Mouse (Mus musculus): ENCODE data around the gene Tanc1.
A peak's percentile ranks its signal among the peaks of the same experiment; 100 is the strongest.

The Tanc1 gene

GRCm38 (mm10) chr2:59793337-59793736 is 181.5 kb downstream of the Tanc1 start:
- no peak for DNase-seq (ENCODE audit: low spot score)

- DNase-seq (ENCODE audit: low spot score), result peak; percentile 16
These were observed 183.0 kb downstream of the Tanc1 start for GRCm38 (mm10) chr2:59794838-59795237.

GRCm38 (mm10) chr2:59798934-59799532 is 187.2 kb downstream of the Tanc1 start:
- no peak for DNase-seq (ENCODE audit: low spot score)

GRCm38 (mm10) chr2:59799572-59799971 is 187.7 kb downstream of the Tanc1 start:
- DNase-seq (ENCODE audit: low spot score), result no peak

- DNase-seq (ENCODE audit: low spot score), result no peak
These were observed 188.8 kb downstream of the Tanc1 start for GRCm38 (mm10) chr2:59800481-59801266.

- no peak for DNase-seq (ENCODE audit: low spot score)
These were observed 191.0 kb downstream of the Tanc1 start for GRCm38 (mm10) chr2:59802722-59803387.

GRCm38 (mm10) chr2:59805595-59805994 is 193.8 kb downstream of the Tanc1 start:
- no peak for DNase-seq (ENCODE audit: low spot score)

GRCm38 (mm10) chr2:59806038-59806437 is 194.2 kb downstream of the Tanc1 start:
- DNase-seq (ENCODE audit: low spot score), result no peak

GRCm38 (mm10) chr2:59808608-59809007 is 196.8 kb downstream of the Tanc1 start:
- DNase-seq (ENCODE audit: low spot score), result no peak

- no peak for DNase-seq (ENCODE audit: low spot score)
These were observed 198.2 kb downstream of the Tanc1 start for GRCm38 (mm10) chr2:59810039-59810438.

GRCm38 (mm10) chr2:59811247-59811646 is 199.4 kb downstream of the Tanc1 start:
- DNase-seq (ENCODE audit: low spot score), result no peak

- DNase-seq (ENCODE audit: low spot score), result no peak
These were observed 200.8 kb downstream of the Tanc1 start for GRCm38 (mm10) chr2:59812641-59813040.

- no peak for DNase-seq (ENCODE audit: low spot score)
These were observed 201.6 kb downstream of the Tanc1 start for GRCm38 (mm10) chr2:59813457-59813856.

- DNase-seq (ENCODE audit: low spot score), result no peak
These were observed 203.2 kb downstream of the Tanc1 start for GRCm38 (mm10) chr2:59814997-59815396.

- DNase-seq (ENCODE audit: low spot score), result no peak
These were observed 206.8 kb downstream of the Tanc1 start for GRCm38 (mm10) chr2:59818663-59819062.

GRCm38 (mm10) chr2:59819415-59819814 is 207.6 kb downstream of the Tanc1 start:
- no peak for DNase-seq (ENCODE audit: low spot score)

GRCm38 (mm10) chr2:59820088-59820487 is 208.2 kb downstream of the Tanc1 start:
- DNase-seq (ENCODE audit: low spot score), result no peak

GRCm38 (mm10) chr2:59821044-59821443 is 209.2 kb downstream of the Tanc1 start:
- DNase-seq (ENCODE audit: low spot score), result no peak

- DNase-seq (ENCODE audit: low spot score), result no peak
These were observed 212.4 kb downstream of the Tanc1 start for GRCm38 (mm10) chr2:59824289-59824688.

- no peak for DNase-seq (ENCODE audit: low spot score)
These were observed 213.5 kb downstream of the Tanc1 start for GRCm38 (mm10) chr2:59825380-59825779.

GRCm38 (mm10) chr2:59828103-59828655 is 216.3 kb downstream of the Tanc1 start:
- DNase-seq (ENCODE audit: low spot score), result no peak

GRCm38 (mm10) chr2:59828777-59829508 is 217.1 kb downstream of the Tanc1 start:
- DNase-seq (ENCODE audit: low spot score), result no peak

Measured in left cerebral cortex, adult 11 months (tissue).